Mouse (Mus musculus): ENCODE measurements around the gene Cux1. TPM values are rescaled to one million over a fixed set of nuclear protein-coding genes. Genes with fewer than 3 reads are reported as not detected.

The Cux1 gene
- polyA plus RNA-seq, 1 experiment from 2014 or later, result 68.2 TPM

DNA sequence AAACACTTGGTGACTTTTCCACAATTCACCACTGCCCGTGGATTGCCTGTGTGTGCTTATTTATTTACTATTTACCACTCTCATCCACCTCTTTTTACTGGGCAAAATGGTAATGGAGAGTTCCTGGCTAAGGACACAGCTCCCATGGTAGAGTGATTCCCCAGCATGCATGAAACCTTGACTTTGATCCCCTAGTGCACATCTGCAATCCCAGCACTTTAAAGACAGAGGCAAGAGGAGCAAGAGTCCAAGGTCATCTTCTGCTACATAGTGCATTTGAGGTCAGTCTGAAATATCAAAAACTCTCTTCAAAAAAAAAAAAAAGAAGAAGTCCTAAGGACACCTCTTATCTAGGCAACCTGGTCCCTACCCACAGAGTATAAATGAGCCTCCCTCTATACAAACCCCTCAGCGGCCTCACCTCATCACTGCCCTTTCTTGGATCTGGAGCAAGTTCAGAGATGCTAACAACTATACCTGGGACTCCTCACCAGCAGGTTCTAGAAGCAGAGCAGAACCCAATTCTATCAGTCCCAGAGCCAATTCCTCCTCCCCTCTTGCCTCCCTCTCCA, 55.1 kb downstream of the Cux1 start:
- no peak overlapping the region for H3K27ac ChIP-seq
- H3K4me1 ChIP-seq (replicated peaks), result peaks cover 3% of the 10 kb centered on the region; the same call in 1 of the 2 replicates

DNA sequence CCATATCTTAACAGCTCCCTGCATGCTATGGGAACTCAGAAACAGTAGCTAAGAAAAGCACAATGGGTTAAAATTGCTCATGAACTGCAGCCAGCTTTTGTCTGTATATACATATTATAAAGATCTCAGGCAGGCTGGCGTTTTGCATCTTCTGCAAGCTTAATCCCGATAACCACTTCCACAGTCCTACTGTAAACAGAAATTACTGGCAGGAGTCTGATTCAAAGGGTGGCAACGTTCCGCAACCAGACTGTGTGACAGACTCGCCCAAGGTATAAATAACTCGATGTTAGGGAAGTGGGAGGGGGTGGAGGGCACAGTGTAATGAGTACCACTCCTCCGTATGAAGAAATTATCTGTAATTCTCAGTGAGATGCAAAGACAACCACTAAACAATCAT, 55.9 kb downstream of the Cux1 start:
- Histone ChIP-seq H3K9me3 (no peaks in the 10 kb centered on the region), H3K36me3 (no peaks in the 10 kb centered on the region), H3K27ac (no peak overlapping the region), H3K27me3 (replicated peaks) (no peaks in the 10 kb centered on the region), H3K4me3 (replicated peaks) (no peak overlapping the region), H3K4me2 (replicated peaks) (no peak overlapping the region), H3K9ac (no peak overlapping the region), H3K4me1 (replicated peaks) (peaks cover 3% of the 10 kb centered on the region; the same call in 1 of the 2 replicates)
- 31% methylated on average over 7 of the region's 7 CpGs for WGBS
- no peak for ATAC-seq

More for the DNA sequence above, 55.1 kb downstream of the Cux1 start:
- no peaks in the 10 kb centered on the region for H3K36me3 ChIP-seq
- 79% methylated on average over 2 of the region's 2 CpGs for WGBS
- H3K9ac ChIP-seq, result no peak overlapping the region
- H3K27me3 ChIP-seq (replicated peaks), result no peaks in the 10 kb centered on the region
- no peak overlapping the region for H3K4me3 ChIP-seq (replicated peaks)
- no peak overlapping the region for H3K4me2 ChIP-seq (replicated peaks)
- ATAC-seq, result no peak
- H3K9me3 ChIP-seq, result no peaks in the 10 kb centered on the region

DNA sequence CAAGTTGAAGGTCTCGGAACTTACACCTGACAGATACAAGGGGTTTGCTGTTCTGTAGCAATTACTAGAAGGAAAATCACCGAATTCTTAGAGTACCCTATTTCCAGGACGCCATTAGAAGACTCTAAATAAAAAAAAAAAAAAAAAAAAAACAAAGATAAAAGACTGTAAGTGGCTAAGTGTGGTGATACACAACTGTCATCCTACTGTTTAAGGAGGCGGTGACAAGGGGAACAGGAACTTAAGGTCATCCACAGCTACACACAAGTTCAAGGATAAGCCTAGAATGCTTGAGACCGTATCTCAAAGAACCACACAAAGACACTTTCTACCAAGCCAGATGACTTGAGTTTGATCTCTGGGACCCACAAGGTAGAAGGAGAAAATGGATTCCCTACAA, 56.7 kb downstream of the Cux1 start:
- Histone ChIP-seq H3K27ac (no peak overlapping the region), H3K36me3 (no peaks in the 10 kb centered on the region), H3K9ac (no peak overlapping the region), H3K4me3 (replicated peaks) (no peak overlapping the region), H3K27me3 (replicated peaks) (no peaks in the 10 kb centered on the region), H3K9me3 (no peaks in the 10 kb centered on the region), H3K4me1 (replicated peaks) (peaks cover 3% of the 10 kb centered on the region; the same call in 1 of the 2 replicates), H3K4me2 (replicated peaks) (no peak overlapping the region)
- WGBS, result 90% methylated on average over 5 of the region's 5 CpGs
- ATAC-seq, result no peak

- WGBS, result 79% methylated on average over 4 of the region's 4 CpGs
- Histone ChIP-seq H3K27me3 (replicated peaks) (no peaks in the 10 kb centered on the region), H3K9ac (no peak overlapping the region), H3K4me2 (replicated peaks) (no peak overlapping the region), H3K4me1 (replicated peaks) (peaks cover 19% of the 10 kb centered on the region), H3K4me3 (replicated peaks) (no peak overlapping the region), H3K9me3 (no peaks in the 10 kb centered on the region), H3K27ac (no peak overlapping the region), H3K36me3 (no peaks in the 10 kb centered on the region)
- ATAC-seq, result no peak
Observed at GRCm38 (mm10) chr5:136507629-136508028, 59.7 kb downstream of the Cux1 start.

- Histone ChIP-seq H3K9me3 (no peaks in the 10 kb centered on the region), H3K4me2 (replicated peaks) (no peak overlapping the region), H3K4me3 (replicated peaks) (no peak overlapping the region), H3K27ac (no peak overlapping the region), H3K27me3 (replicated peaks) (no peaks in the 10 kb centered on the region), H3K36me3 (no peaks in the 10 kb centered on the region), H3K9ac (no peak overlapping the region), H3K4me1 (replicated peaks) (peaks cover 25% of the 10 kb centered on the region)
- WGBS, result 75% methylated on average over 1 of the region's 1 CpGs
- ATAC-seq, result no peak
Observed at GRCm38 (mm10) chr5:136506262-136506661, 61.0 kb downstream of the Cux1 start.

DNA sequence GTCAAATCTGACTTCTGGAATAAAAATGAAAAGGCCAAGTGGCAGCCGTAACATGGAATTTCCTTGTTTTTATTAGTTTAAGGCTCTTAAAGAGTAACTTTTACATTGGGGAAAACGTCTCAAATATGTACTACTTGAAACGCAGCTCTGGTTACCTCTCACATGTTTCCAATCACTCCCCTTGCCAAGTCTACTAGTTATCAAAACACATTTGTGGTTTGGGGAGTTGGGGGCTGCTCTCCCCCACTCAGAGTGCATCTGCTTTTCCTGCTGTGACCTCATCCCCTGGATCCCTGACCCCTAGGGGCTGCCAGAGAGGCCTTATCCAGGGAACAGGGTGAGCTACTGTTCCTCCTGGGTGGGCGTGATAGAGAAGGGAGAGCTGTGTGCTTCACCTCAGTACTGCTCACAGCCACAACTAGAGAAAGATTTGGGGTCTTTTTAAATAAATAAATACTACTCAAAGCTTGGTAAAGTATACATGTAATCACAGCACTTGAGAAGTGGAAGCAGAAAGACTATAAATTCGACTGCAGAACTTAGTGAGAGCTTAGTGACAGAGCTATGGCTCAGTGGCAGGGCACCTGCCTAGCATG, 64.7 kb downstream of the Cux1 start:
- Histone ChIP-seq H3K9me3 (no peaks in the 10 kb centered on the region), H3K9ac (no peak overlapping the region), H3K4me2 (replicated peaks) (no peak overlapping the region), H3K27me3 (replicated peaks) (no peaks in the 10 kb centered on the region), H3K4me1 (replicated peaks) (peaks cover 42% of the 10 kb centered on the region), H3K4me3 (replicated peaks) (no peak overlapping the region), H3K36me3 (no peaks in the 10 kb centered on the region), H3K27ac (no peak overlapping the region)
- 33% methylated on average over 5 of the region's 5 CpGs for WGBS
- no peak for ATAC-seq

GRCm38 (mm10) chr5:136500307-136500871, 66.9 kb downstream of the Cux1 start:
- no peaks in the 10 kb centered on the region for H3K36me3 ChIP-seq
- no peak overlapping the region for H3K9ac ChIP-seq
- H3K9me3 ChIP-seq, result no peaks in the 10 kb centered on the region
- H3K4me1 ChIP-seq (replicated peaks), result peaks cover 41% of the 10 kb centered on the region
- no peaks in the 10 kb centered on the region for H3K27me3 ChIP-seq (replicated peaks)
- WGBS, result 36% methylated on average over 6 of the region's 6 CpGs
- H3K27ac ChIP-seq, result no peak overlapping the region
- H3K4me3 ChIP-seq (replicated peaks), result no peak overlapping the region
- no peak overlapping the region for H3K4me2 ChIP-seq (replicated peaks)
- ATAC-seq, result peak; percentile 36; the same call in 1 of the 2 replicates

DNA sequence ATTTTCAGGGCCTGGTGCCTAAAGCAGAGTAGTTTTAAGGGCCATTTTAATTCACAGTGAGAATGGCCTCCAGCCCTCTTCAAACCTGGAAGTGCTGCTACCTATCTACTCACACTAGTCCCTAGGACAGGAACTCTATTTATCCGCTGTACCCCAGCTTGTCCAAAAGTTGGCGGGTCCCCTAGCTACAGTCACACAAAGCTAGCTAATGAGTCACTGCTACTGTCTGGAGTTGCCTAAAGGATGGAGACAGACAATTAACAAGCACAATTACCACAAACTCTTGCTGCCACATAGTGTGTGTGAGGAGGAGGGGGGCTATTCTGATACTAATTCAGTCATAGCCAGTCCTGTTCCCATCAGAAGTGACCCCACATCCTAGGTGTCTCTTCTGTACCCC, 68.0 kb downstream of the Cux1 start:
- no peak overlapping the region for H3K4me3 ChIP-seq (replicated peaks)
- no peak for ATAC-seq
- H3K9ac ChIP-seq, result no peak overlapping the region
- H3K27ac ChIP-seq, result no peak overlapping the region
- H3K4me1 ChIP-seq (replicated peaks), result peaks cover 36% of the 10 kb centered on the region
- H3K4me2 ChIP-seq (replicated peaks), result no peak overlapping the region
- no peaks in the 10 kb centered on the region for H3K36me3 ChIP-seq
- no peaks in the 10 kb centered on the region for H3K27me3 ChIP-seq (replicated peaks)
- no peaks in the 10 kb centered on the region for H3K9me3 ChIP-seq
- 85% methylated on average over 2 of the region's 2 CpGs for WGBS

DNA sequence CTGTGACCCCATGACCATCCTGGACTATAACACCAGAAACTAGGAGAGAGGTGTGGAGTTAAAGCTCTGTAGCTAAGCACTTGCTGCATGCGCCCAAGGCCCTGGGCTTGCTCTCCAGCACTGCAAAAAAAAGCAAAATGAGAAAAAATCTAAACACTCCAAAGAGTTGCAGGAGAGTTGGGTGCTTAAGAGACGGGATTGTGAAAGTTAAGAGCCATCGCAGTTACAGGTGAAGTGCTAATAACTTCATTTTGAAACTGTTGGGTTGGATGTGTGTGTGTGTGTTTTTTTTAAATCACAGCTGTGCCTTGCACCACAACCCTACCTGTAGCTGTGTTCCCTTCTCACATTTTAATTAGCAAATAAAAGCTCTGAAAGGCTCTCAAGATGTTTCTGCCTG, 68.5 kb downstream of the Cux1 start:
- 88% methylated on average over 3 of the region's 3 CpGs for WGBS

GRCm38 (mm10) chr5:136497301-136497700, 70.0 kb downstream of the Cux1 start:
- no peak overlapping the region for H3K4me3 ChIP-seq (replicated peaks)
- H3K36me3 ChIP-seq, result no peaks in the 10 kb centered on the region
- no peak for ATAC-seq
- no peak overlapping the region for H3K9ac ChIP-seq
- H3K9me3 ChIP-seq, result no peaks in the 10 kb centered on the region
- no peak overlapping the region for H3K4me2 ChIP-seq (replicated peaks)
- H3K27ac ChIP-seq, result no peak overlapping the region
- H3K27me3 ChIP-seq (replicated peaks), result no peaks in the 10 kb centered on the region
- peaks cover 20% of the 10 kb centered on the region for H3K4me1 ChIP-seq (replicated peaks)
- WGBS, result 84% methylated on average over 2 of the region's 2 CpGs

More for the DNA sequence above, 68.5 kb downstream of the Cux1 start:
- ATAC-seq, result no peak
- Histone ChIP-seq H3K27me3 (replicated peaks) (no peaks in the 10 kb centered on the region), H3K4me2 (replicated peaks) (no peak overlapping the region), H3K27ac (no peak overlapping the region), H3K9ac (no peak overlapping the region), H3K36me3 (no peaks in the 10 kb centered on the region), H3K9me3 (no peaks in the 10 kb centered on the region), H3K4me1 (replicated peaks) (peaks cover 30% of the 10 kb centered on the region), H3K4me3 (replicated peaks) (no peak overlapping the region)

- Histone ChIP-seq H3K4me2 (replicated peaks) (no peak overlapping the region), H3K9ac (no peak overlapping the region), H3K4me3 (replicated peaks) (no peak overlapping the region), H3K27me3 (replicated peaks) (no peaks in the 10 kb centered on the region), H3K4me1 (replicated peaks) (peaks cover 14% of the 10 kb centered on the region), H3K9me3 (no peaks in the 10 kb centered on the region), H3K27ac (no peak overlapping the region), H3K36me3 (no peaks in the 10 kb centered on the region)
- 80% methylated on average over 3 of the region's 3 CpGs for WGBS
- no peak for ATAC-seq
Observed at GRCm38 (mm10) chr5:136495581-136495980, 71.7 kb downstream of the Cux1 start.

GRCm38 (mm10) chr5:136494927-136495326, 72.4 kb downstream of the Cux1 start:
- Histone ChIP-seq H3K4me2 (replicated peaks) (no peak overlapping the region), H3K9me3 (no peaks in the 10 kb centered on the region), H3K9ac (no peak overlapping the region), H3K4me3 (replicated peaks) (no peak overlapping the region), H3K4me1 (replicated peaks) (peaks cover 10% of the 10 kb centered on the region; the same call in 1 of the 2 replicates), H3K36me3 (no peaks in the 10 kb centered on the region), H3K27ac (no peak overlapping the region), H3K27me3 (replicated peaks) (no peaks in the 10 kb centered on the region)
- no peak for ATAC-seq
- WGBS, result 91% methylated on average over 7 of the region's 7 CpGs

DNA sequence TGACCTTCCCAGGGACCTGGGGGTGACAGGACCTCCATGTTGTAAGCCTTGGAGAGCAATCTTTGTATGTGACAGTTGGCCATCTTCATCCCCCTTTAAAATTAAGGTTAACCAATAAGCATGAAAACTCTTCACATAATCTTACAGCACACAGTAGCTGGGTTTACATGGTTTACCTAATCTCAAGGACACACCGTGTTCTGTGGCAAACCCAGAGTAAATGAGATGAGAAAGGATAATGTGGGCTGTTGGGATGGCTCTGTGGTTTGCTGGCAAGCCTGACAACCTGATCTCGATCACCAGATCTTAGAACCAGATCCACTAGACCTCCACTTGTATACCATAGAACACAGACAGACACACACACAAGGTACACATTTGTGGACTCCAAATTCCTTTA, 73.0 kb downstream of the Cux1 start:
- H3K4me3 ChIP-seq (replicated peaks), result no peak overlapping the region
- no peak overlapping the region for H3K27ac ChIP-seq
- ATAC-seq, result no peak
- H3K9me3 ChIP-seq, result no peaks in the 10 kb centered on the region
- 86% methylated on average over 2 of the region's 2 CpGs for WGBS
- H3K4me1 ChIP-seq (replicated peaks), result peaks cover 4% of the 10 kb centered on the region; the same call in 1 of the 2 replicates
- no peak overlapping the region for H3K4me2 ChIP-seq (replicated peaks)
- H3K36me3 ChIP-seq, result no peaks in the 10 kb centered on the region
- H3K27me3 ChIP-seq (replicated peaks), result no peaks in the 10 kb centered on the region
- H3K9ac ChIP-seq, result no peak overlapping the region
